ENCODE assay signal across 10 mouse cellular contexts in the genomic region with DNA sequence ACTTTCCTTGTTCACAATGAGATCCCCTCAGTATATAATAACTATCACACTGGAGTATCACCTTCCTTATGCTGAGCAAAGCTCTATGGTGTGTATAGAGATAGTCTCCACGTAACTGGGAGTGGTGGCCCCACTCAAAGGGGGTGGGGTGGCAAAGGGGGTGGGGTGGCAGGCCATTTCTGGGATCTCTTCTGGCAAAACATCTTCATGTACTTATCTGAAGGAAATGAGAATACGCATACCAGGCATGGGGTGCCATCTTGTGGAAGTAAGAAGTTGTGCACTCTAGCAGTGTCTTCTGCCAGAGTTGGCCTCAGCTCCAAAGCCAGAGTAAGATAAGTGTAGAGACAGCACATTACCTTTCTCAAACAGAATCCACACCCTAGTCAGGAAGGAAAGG.
A peak's percentile ranks its signal among the peaks of the same experiment; 100 is the strongest.
DNase-seq lines count a peak whose midpoint lies in the region; ATAC-seq and TF ChIP-seq lines count a peak whose summit lies in the region.
"Had no signal": no experiment of that assay in that cellular context is flagged by ENCODE, and none has a peak within 500 bp of the region (broad histone marks: within the 10 kb centered on the region; RNA-seq: fewer than 3 reads in every experiment).

No protein-coding gene starts in this region.

- no peak for ATAC-seq in kidney, embryonic 14.5 days (ENCODE audit: low FRiP score, low TSS enrichment)
- peak; percentile 73 for ATAC-seq in granulocyte monocyte progenitor cell, adult 5-6 weeks (replicated peaks; ENCODE audit: poor library complexity, severe bottlenecking)
- ATAC-seq in neural tube, embryonic 12.5 days (ENCODE audit: low FRiP score, low read depth) = peak; percentile 37; the same call in 1 of the 2 replicates
- no peak for ATAC-seq in erythroblast, adult 5-6 weeks (replicated peaks; ENCODE audit: low FRiP score, poor library complexity, severe bottlenecking)

- no peak overlapping the region for H3K4me2 ChIP-seq in kidney, embryonic 14.5 days (replicated peaks; ENCODE audit: low read depth, low read length)
- H3K4me2 ChIP-seq in neural tube, embryonic 12.5 days (replicated peaks) = no peak overlapping the region
- H3K4me2 ChIP-seq: embryonic facial prominence, embryonic 12.5 days; liver, embryonic 15.5 days had no signal

- in situ Hi-C loops in ES-E14 (cut with MboI; ENCODE audit: low sequenced_read_pairs in 2 of 2, unreplicated experiment in 2 of 2) = no loop called here

- DNase-seq in kidney, adult 11 months = peak; percentile 6
- peak; percentile 21 for DNase-seq in ES-E14 (ENCODE audit: low read depth, low spot score)
- peak; percentile 16 for DNase-seq in cerebellum, adult 8-10 months
- peak; percentile 26 to 44 for DNase-seq in left cerebral cortex, postnatal 14 days (ENCODE audit: low spot score in 2 of 2)

- no peaks in the 10 kb centered on the region for H3K36me3 ChIP-seq in kidney, embryonic 14.5 days (ENCODE audit: control insufficient read depth, insufficient read depth, low read length)
- no peaks in the 10 kb centered on the region for H3K36me3 ChIP-seq in ES-E14 (ENCODE audit: control insufficient read depth, insufficient read depth, low read length, poor library complexity, severe bottlenecking)
- no peaks in the 10 kb centered on the region for H3K36me3 ChIP-seq in neural tube, embryonic 12.5 days
- H3K36me3 ChIP-seq: embryonic facial prominence, embryonic 12.5 days; liver, embryonic 15.5 days had no signal

- no peak overlapping the region for H3K27ac ChIP-seq in kidney, embryonic 14.5 days (ENCODE audit: low read depth, low read length)
- no peak overlapping the region for H3K27ac ChIP-seq in ES-E14 (ENCODE audit: insufficient read depth, low read depth, low read length, poor library complexity, severe bottlenecking)
- H3K27ac ChIP-seq in neural tube, embryonic 12.5 days = no peak overlapping the region
- H3K27ac ChIP-seq: embryonic facial prominence, embryonic 12.5 days; liver, embryonic 15.5 days had no signal

- no peak overlapping the region for H3K4me3 ChIP-seq in kidney, embryonic 14.5 days (ENCODE audit: low read length)
- no peak overlapping the region for H3K4me3 ChIP-seq in ES-E14 (ENCODE audit: insufficient read depth in 1 of 2, low read depth in 1 of 2, low read length in 2 of 2, poor library complexity in 1 of 2, severe bottlenecking in 1 of 2)
- H3K4me3 ChIP-seq in neural tube, embryonic 12.5 days = no peak overlapping the region
- H3K4me3 ChIP-seq: embryonic facial prominence, embryonic 12.5 days; liver, embryonic 15.5 days had no signal

- 21% methylated on average over 2 of the region's 2 CpGs for WGBS in kidney, embryonic 14.5 days
- 23% methylated on average over 2 of the region's 2 CpGs for WGBS in neural tube, embryonic 12.5 days

- no peaks in the 10 kb centered on the region for H3K4me1 ChIP-seq in kidney, embryonic 14.5 days (ENCODE audit: control insufficient read depth, insufficient read depth, low read length)
- H3K4me1 ChIP-seq in ES-E14 (ENCODE audit: control insufficient read depth in 2 of 2, insufficient read depth in 2 of 2, low read length in 2 of 2, poor library complexity in 1 of 2) = no peaks in the 10 kb centered on the region
- H3K4me1 ChIP-seq in neural tube, embryonic 12.5 days = no peaks in the 10 kb centered on the region
- H3K4me1 ChIP-seq: embryonic facial prominence, embryonic 12.5 days; liver, embryonic 15.5 days had no signal

- no peak overlapping the region for H3K9ac ChIP-seq in kidney, embryonic 14.5 days (ENCODE audit: low read depth, low read length)
- H3K9ac ChIP-seq in ES-E14 (ENCODE audit: insufficient read depth, low read depth, low read length, poor library complexity, severe bottlenecking) = no peak overlapping the region
- no peak overlapping the region for H3K9ac ChIP-seq in neural tube, embryonic 12.5 days
- H3K9ac ChIP-seq: embryonic facial prominence, embryonic 12.5 days; liver, embryonic 15.5 days had no signal

- no peaks in the 10 kb centered on the region for H3K27me3 ChIP-seq in kidney, embryonic 14.5 days (ENCODE audit: control insufficient read depth, insufficient read depth, low read length)
- H3K27me3 ChIP-seq in neural tube, embryonic 12.5 days (replicated peaks) = no peaks in the 10 kb centered on the region
- H3K27me3 ChIP-seq: embryonic facial prominence, embryonic 12.5 days; liver, embryonic 15.5 days had no signal

- H3K9me3 ChIP-seq in kidney, embryonic 14.5 days (ENCODE audit: control insufficient read depth, low read length) = no peaks in the 10 kb centered on the region
- H3K9me3 ChIP-seq in ES-E14 (ENCODE audit: control insufficient read depth, insufficient read depth, low read depth, low read length) = no peaks in the 10 kb centered on the region
- H3K9me3 ChIP-seq in neural tube, embryonic 12.5 days = no peaks in the 10 kb centered on the region
- H3K9me3 ChIP-seq: embryonic facial prominence, embryonic 12.5 days; liver, embryonic 15.5 days had no signal

- intact Hi-C loops in left cerebral cortex, postnatal 14 days (cut with DNase I) = loop anchor here (5.0 kb wide), 1 partner anchor 1038 kb away; no protein-coding TSS in a partner anchor

TF ChIP-seq in ES-E14, 5 proteins besides CTCF, POLR2A, EP300 and RAD21:
- TF ChIP-seq HCFC1 (IDR thresholded peaks at IDR 0.05; ENCODE audit: borderline replicate concordance, insufficient read depth, low read length) (no peak), MAFK (IDR thresholded peaks at IDR 0.05; ENCODE audit: insufficient read depth, low read depth, low read length) (no peak), CHD2 (IDR thresholded peaks at IDR 0.05; ENCODE audit: low read depth, low read length) (no peak), ZC3H11A (IDR thresholded peaks at IDR 0.05; ENCODE audit: borderline replicate concordance, low read depth, low read length) (peak; percentile 83)

Comparison
In these comparisons a context has a peak if more than half of its experiments do, and no peak if none do; other contexts are left out.
1. ATAC-seq: peak in granulocyte monocyte progenitor cell, adult 5-6 weeks (single experiment) and neural tube, embryonic 12.5 days (single experiment); none in kidney, embryonic 14.5 days (single experiment) and erythroblast, adult 5-6 weeks (single experiment).
2. Peak in every context shown above with its lines, with median percentiles within 50 percentile points of each other: DNase-seq.